ENCODE assay signal across 8 mouse cellular contexts in genomic region chr10:94377844-94378243, GRCm38 (mm10).
A peak's percentile ranks its signal among the peaks of the same experiment; 100 is the strongest.
DNase-seq lines count a peak whose midpoint lies in the region; ATAC-seq lines count a peak whose summit lies in the region.

No protein-coding gene starts in this region.

- no peaks in the 10 kb centered on the region for H3K27me3 ChIP-seq in forebrain, embryonic 15.5 days
- no peaks in the 10 kb centered on the region for H3K27me3 ChIP-seq in forebrain, embryonic 14.5 days (replicated peaks; ENCODE audit: control insufficient read depth, insufficient read depth, low read length)
- H3K27me3 ChIP-seq in hindbrain, embryonic 14.5 days (ENCODE audit: control insufficient read depth, insufficient read depth, low read length), result no peaks in the 10 kb centered on the region
- H3K27me3 ChIP-seq in midbrain, embryonic 16.5 days (ENCODE audit: control insufficient read depth, insufficient read depth, low read depth, low read length), result no peaks in the 10 kb centered on the region

- no peak for DNase-seq in forebrain, embryonic 14.5 days (ENCODE audit: low spot score)
- DNase-seq in left cerebral cortex, postnatal 14 days (ENCODE audit: low spot score in 2 of 2), result peak; percentile 17 to 49
- no peak for DNase-seq in left cerebral cortex, postnatal 4 days
- no peak for DNase-seq in hindbrain, embryonic 14.5 days (ENCODE audit: low spot score)
- DNase-seq in ovary, postnatal 14 days (ENCODE audit: low spot score), result no peak
- no peak for DNase-seq in urinary bladder, postnatal 36 days (ENCODE audit: low spot score in 2 of 2)

- 69% methylated on average over 10 of the region's 10 CpGs for WGBS in forebrain, embryonic 15.5 days
- WGBS in forebrain, embryonic 14.5 days, result 69% methylated on average over 10 of the region's 10 CpGs
- 57% methylated on average over 10 of the region's 10 CpGs for WGBS in hindbrain, embryonic 14.5 days
- 67% methylated on average over 10 of the region's 10 CpGs for WGBS in midbrain, embryonic 16.5 days

- H3K36me3 ChIP-seq in forebrain, embryonic 15.5 days, result no peaks in the 10 kb centered on the region
- no peaks in the 10 kb centered on the region for H3K36me3 ChIP-seq in forebrain, embryonic 14.5 days (ENCODE audit: control insufficient read depth, insufficient read depth, low read length)
- H3K36me3 ChIP-seq in hindbrain, embryonic 14.5 days (replicated peaks; ENCODE audit: control insufficient read depth, insufficient read depth), result no peaks in the 10 kb centered on the region
- no peaks in the 10 kb centered on the region for H3K36me3 ChIP-seq in midbrain, embryonic 16.5 days (ENCODE audit: control insufficient read depth, insufficient read depth, low read length)

- H3K4me3 ChIP-seq in forebrain, embryonic 15.5 days, result no peak overlapping the region
- no peak overlapping the region for H3K4me3 ChIP-seq in forebrain, embryonic 14.5 days (ENCODE audit: low read depth, low read length)
- H3K4me3 ChIP-seq in hindbrain, embryonic 14.5 days (replicated peaks; ENCODE audit: low read length), result no peak overlapping the region
- no peak overlapping the region for H3K4me3 ChIP-seq in midbrain, embryonic 16.5 days (ENCODE audit: low read depth, low read length)

- no peak for ATAC-seq in forebrain, embryonic 15.5 days (replicated peaks)
- ATAC-seq in forebrain, embryonic 14.5 days, result no peak
- 0 out of 2 replicates have a peak, but pooled peaks have one; percentile 19 for ATAC-seq in hindbrain, embryonic 14.5 days (ENCODE audit: low FRiP score)
- ATAC-seq in midbrain, embryonic 16.5 days, result peak; percentile 51; the same call in 1 of the 2 replicates

- no peak overlapping the region for H3K9ac ChIP-seq in forebrain, embryonic 15.5 days (replicated peaks)
- no peak overlapping the region for H3K9ac ChIP-seq in forebrain, embryonic 14.5 days (ENCODE audit: low read length)
- peak overlapping the region; percentile 16; the same call in 1 of the 2 replicates for H3K9ac ChIP-seq in hindbrain, embryonic 14.5 days
- H3K9ac ChIP-seq in midbrain, embryonic 16.5 days (ENCODE audit: low read depth, low read length), result no peak overlapping the region

- no peak overlapping the region for H3K4me2 ChIP-seq in forebrain, embryonic 15.5 days (replicated peaks)
- no peak overlapping the region for H3K4me2 ChIP-seq in forebrain, embryonic 14.5 days (ENCODE audit: low read length)
- H3K4me2 ChIP-seq in hindbrain, embryonic 14.5 days (replicated peaks), result peak overlapping the region; percentile 22; the same call in 1 of the 2 replicates
- no peak overlapping the region for H3K4me2 ChIP-seq in midbrain, embryonic 16.5 days (ENCODE audit: low read length)

- intact Hi-C loops in left cerebral cortex, postnatal 14 days (cut with DNase I), result no loop called here
- intact Hi-C loops in left cerebral cortex, postnatal 4 days (cut with DNase I), result no loop called here

- H3K27ac ChIP-seq in forebrain, embryonic 15.5 days (replicated peaks), result peak overlapping the region; percentile 33
- no peak overlapping the region for H3K27ac ChIP-seq in forebrain, embryonic 14.5 days (ENCODE audit: low read depth, low read length)
- peak overlapping the region; percentile 61 for H3K27ac ChIP-seq in hindbrain, embryonic 14.5 days
- H3K27ac ChIP-seq in midbrain, embryonic 16.5 days (ENCODE audit: low read length), result peak overlapping the region; percentile 35; the same call in 1 of the 2 replicates

- peaks cover 15% of the 10 kb centered on the region for H3K4me1 ChIP-seq in forebrain, embryonic 15.5 days
- H3K4me1 ChIP-seq in forebrain, embryonic 14.5 days (ENCODE audit: control insufficient read depth, insufficient read depth, low read length), result no peaks in the 10 kb centered on the region
- H3K4me1 ChIP-seq in hindbrain, embryonic 14.5 days (replicated peaks; ENCODE audit: control insufficient read depth, insufficient read depth, low read length), result peaks cover 22% of the 10 kb centered on the region
- peaks cover 11% of the 10 kb centered on the region for H3K4me1 ChIP-seq in midbrain, embryonic 16.5 days (ENCODE audit: control insufficient read depth, insufficient read depth, low read length)

- H3K9me3 ChIP-seq in forebrain, embryonic 15.5 days, result no peaks in the 10 kb centered on the region
- no peaks in the 10 kb centered on the region for H3K9me3 ChIP-seq in forebrain, embryonic 14.5 days (replicated peaks; ENCODE audit: control insufficient read depth, low read length)
- no peaks in the 10 kb centered on the region for H3K9me3 ChIP-seq in hindbrain, embryonic 14.5 days (ENCODE audit: control insufficient read depth, low read length)
- no peaks in the 10 kb centered on the region for H3K9me3 ChIP-seq in midbrain, embryonic 16.5 days (replicated peaks; ENCODE audit: control insufficient read depth, low read length, poor library complexity, severe bottlenecking)

Comparison
In these comparisons a context has a peak if more than half of its experiments do, and no peak if none do; other contexts are left out.
1. DNase-seq: peak in left cerebral cortex, postnatal 14 days (2 of 2); none in forebrain, embryonic 14.5 days (single experiment), left cerebral cortex, postnatal 4 days (single experiment), hindbrain, embryonic 14.5 days (single experiment), ovary, postnatal 14 days (single experiment) and urinary bladder, postnatal 36 days (0 of 2).
2. ATAC-seq: peak in hindbrain, embryonic 14.5 days (single experiment) and midbrain, embryonic 16.5 days (single experiment); none in forebrain, embryonic 15.5 days (single experiment) and forebrain, embryonic 14.5 days (single experiment).